Mouse (Mus musculus): ENCODE data around the gene Rbfox2.

The Rbfox2 gene

GRCm38 (mm10) chr15:77196001-77196400 lies 110.8 kb downstream of the Rbfox2 start:
- DNase-seq (ENCODE audit: extremely low spot score, low spot score): no peak

GRCm38 (mm10) chr15:77192154-77192935 lies 114.5 kb downstream of the Rbfox2 start:
- DNase-seq (ENCODE audit: extremely low spot score, low spot score): no peak

GRCm38 (mm10) chr15:77186096-77186495 lies 120.7 kb downstream of the Rbfox2 start:
- no peak for DNase-seq (ENCODE audit: extremely low spot score, low spot score)

- peak; percentile 20 for DNase-seq (ENCODE audit: extremely low spot score, low spot score)
These were observed 121.2 kb downstream of the Rbfox2 start for GRCm38 (mm10) chr15:77185614-77186013.

GRCm38 (mm10) chr15:77182800-77183199 lies 124.0 kb downstream of the Rbfox2 start:
- no peak for DNase-seq (ENCODE audit: extremely low spot score, low spot score)

- no peak for DNase-seq (ENCODE audit: extremely low spot score, low spot score)
These were observed 132.8 kb downstream of the Rbfox2 start for GRCm38 (mm10) chr15:77174018-77174417.

GRCm38 (mm10) chr15:77172414-77172813 lies 134.4 kb downstream of the Rbfox2 start:
- no peak for DNase-seq (ENCODE audit: extremely low spot score, low spot score)

GRCm38 (mm10) chr15:77168781-77169180 lies 138.0 kb downstream of the Rbfox2 start:
- no peak for DNase-seq (ENCODE audit: extremely low spot score, low spot score)

- no peak for DNase-seq (ENCODE audit: extremely low spot score, low spot score)
These were observed 140.5 kb downstream of the Rbfox2 start for GRCm38 (mm10) chr15:77166225-77166732.

- no peak for DNase-seq (ENCODE audit: extremely low spot score, low spot score)
These were observed 143.5 kb downstream of the Rbfox2 start for GRCm38 (mm10) chr15:77163336-77163735.

- no peak for DNase-seq (ENCODE audit: extremely low spot score, low spot score)
These were observed 143.9 kb downstream of the Rbfox2 start for GRCm38 (mm10) chr15:77162931-77163330.

- DNase-seq (ENCODE audit: extremely low spot score, low spot score): no peak
These were observed 145.4 kb downstream of the Rbfox2 start for GRCm38 (mm10) chr15:77161382-77161781.

GRCm38 (mm10) chr15:77160848-77161247 lies 146.0 kb downstream of the Rbfox2 start:
- no peak for DNase-seq (ENCODE audit: extremely low spot score, low spot score)

GRCm38 (mm10) chr15:77156525-77156924 lies 150.3 kb downstream of the Rbfox2 start:
- DNase-seq (ENCODE audit: extremely low spot score, low spot score): no peak

- DNase-seq (ENCODE audit: extremely low spot score, low spot score): no peak
These were observed 152.5 kb downstream of the Rbfox2 start for GRCm38 (mm10) chr15:77154248-77154785.

- DNase-seq (ENCODE audit: extremely low spot score, low spot score): peak; percentile 79
These were observed 153.2 kb downstream of the Rbfox2 start for GRCm38 (mm10) chr15:77153625-77154024.

GRCm38 (mm10) chr15:77153088-77153546 lies 153.7 kb downstream of the Rbfox2 start:
- peak; percentile 46 for DNase-seq (ENCODE audit: extremely low spot score, low spot score)

- peak; percentile 25 for DNase-seq (ENCODE audit: extremely low spot score, low spot score)
These were observed 154.3 kb downstream of the Rbfox2 start for GRCm38 (mm10) chr15:77152336-77153087.

GRCm38 (mm10) chr15:77151816-77152215 lies 155.0 kb downstream of the Rbfox2 start:
- no peak for DNase-seq (ENCODE audit: extremely low spot score, low spot score)

- DNase-seq (ENCODE audit: extremely low spot score, low spot score): no peak
These were observed 155.6 kb downstream of the Rbfox2 start for GRCm38 (mm10) chr15:77151178-77151577.

- peak; percentile 47 for DNase-seq (ENCODE audit: extremely low spot score, low spot score)
These were observed 156.4 kb downstream of the Rbfox2 start for GRCm38 (mm10) chr15:77150424-77150841.

- no peak for DNase-seq (ENCODE audit: extremely low spot score, low spot score)
These were observed 156.8 kb downstream of the Rbfox2 start for GRCm38 (mm10) chr15:77150000-77150399.

Data from neural tube, embryonic 10.5 days (tissue).